Mouse (Mus musculus): ENCODE results near the gene Pgls.

Gene Pgls

GRCm38 (mm10) chr8:71637149-71638095, 45.4 kb downstream of the Pgls start:
- DNase-seq (ENCODE audit: low read depth, low spot score): no peak

- no peak for DNase-seq (ENCODE audit: low read depth, low spot score)
Measured at GRCm38 (mm10) chr8:71638321-71638720, 46.3 kb downstream of the Pgls start.

GRCm38 (mm10) chr8:71639318-71639717, 47.3 kb downstream of the Pgls start:
- no peak for DNase-seq (ENCODE audit: low read depth, low spot score)

GRCm38 (mm10) chr8:71645510-71645909, 53.5 kb downstream of the Pgls start:
- DNase-seq (ENCODE audit: low read depth, low spot score): no peak
